Mouse (Mus musculus) erythroid progenitor cell, adult 5-6 weeks (primary cell): Measurements from ENCODE around the gene Plac1. TPM values are rescaled to one million over a fixed set of nuclear protein-coding genes. Genes with fewer than 3 reads are reported as not detected.
"Not testable (repeated sequence)": the region's sequence is repeated elsewhere in the genome, so short reads cannot be mapped to it uniquely, and the experiment has no call there.

Experiments used
- ATAC-seq: replicated peaks from 2 replicates; pipeline ENCODE4 v1.8.0; 2016; ENCODE audit warnings: moderate number of reproducible peaks, mild to moderate bottlenecking, moderate TSS enrichment, inconsistent platforms; ENCODE audit not compliant: poor library complexity, low FRiP score, severe bottlenecking
- total RNA-seq, 2 experiments: library from RNA; stranded (forward) in 1 of 2; stranded (reverse) in 1 of 2; fragments of 150-400 nt in 1 of 2; fragments of 186-747, 209-891 nt in 1 of 2; gene quantifications; 2 replicates each; pipeline versions ENCODE4 v1.2.3 to v1.2.4; 2015 to 2017; ENCODE audit warnings: low replicate concordance in 2 of 2

Gene Plac1
- total RNA-seq, 2 experiments from 2014 or later, result not detected

- no peak for ATAC-seq
Measured at GRCm38 (mm10) chrX:53055771-53056170, 184.1 kb downstream of the Plac1 start.

DNA sequence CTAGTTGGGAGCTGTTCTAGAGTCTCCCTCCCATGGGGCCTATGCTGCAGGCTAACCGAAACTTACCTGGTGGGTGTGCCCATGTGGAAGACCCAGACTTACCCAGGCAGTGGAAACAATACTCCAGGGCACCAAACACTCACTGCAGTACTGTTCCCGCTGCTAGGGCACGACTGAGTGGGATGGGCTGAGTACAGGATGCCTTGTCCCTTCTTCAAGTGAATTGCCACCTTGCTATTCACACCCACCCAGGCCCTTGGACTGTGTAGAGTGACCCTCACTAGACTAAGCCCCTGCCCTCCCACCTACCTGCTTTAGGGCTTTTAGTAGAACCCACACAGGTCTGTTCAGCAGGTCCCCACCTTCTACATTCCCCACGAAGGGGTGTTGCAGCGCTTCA is 186.0 kb downstream of the Plac1 start:
- no peak for ATAC-seq

DNA sequence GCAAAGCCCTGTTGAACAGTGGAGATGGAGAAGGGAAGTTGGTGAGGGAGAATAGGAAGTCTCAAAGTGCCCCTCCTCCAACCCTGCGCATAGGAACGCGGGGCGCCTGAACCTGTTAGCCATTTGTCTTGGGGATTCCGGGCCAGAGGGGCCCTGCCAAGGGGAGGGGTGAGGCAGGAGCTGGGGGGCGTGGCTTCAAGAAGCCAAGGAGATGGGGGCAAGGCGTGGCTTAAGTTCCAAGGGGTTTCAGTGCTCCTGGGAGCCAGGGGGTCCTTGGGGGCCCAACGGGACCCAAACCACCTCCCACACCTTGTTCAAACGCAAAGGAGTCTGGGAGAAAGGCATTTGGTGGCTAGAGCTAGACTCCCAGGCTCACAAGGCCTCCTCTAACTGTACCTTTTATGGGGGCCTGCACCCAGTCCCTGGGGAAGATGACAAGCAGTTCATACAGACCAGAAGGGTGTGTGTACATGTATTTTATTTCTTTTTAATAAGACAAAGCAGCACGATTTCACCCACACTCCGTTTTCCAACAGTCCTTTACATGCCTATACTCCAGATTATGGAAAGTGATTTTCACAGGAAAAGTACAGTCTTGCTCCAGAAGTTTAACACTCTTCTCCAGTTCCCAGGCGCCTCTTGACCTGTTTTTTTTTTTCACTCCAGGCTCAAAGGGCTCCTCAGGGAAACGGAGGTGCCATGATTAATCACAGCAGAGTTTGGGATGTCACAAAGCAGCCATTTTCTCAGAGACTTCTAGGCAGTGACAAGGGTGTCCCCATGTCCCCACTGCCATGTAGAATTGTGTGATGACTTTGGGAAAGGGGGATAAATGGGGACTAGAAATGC is 187.0 kb downstream of the Plac1 start:
- no peak for ATAC-seq

DNA sequence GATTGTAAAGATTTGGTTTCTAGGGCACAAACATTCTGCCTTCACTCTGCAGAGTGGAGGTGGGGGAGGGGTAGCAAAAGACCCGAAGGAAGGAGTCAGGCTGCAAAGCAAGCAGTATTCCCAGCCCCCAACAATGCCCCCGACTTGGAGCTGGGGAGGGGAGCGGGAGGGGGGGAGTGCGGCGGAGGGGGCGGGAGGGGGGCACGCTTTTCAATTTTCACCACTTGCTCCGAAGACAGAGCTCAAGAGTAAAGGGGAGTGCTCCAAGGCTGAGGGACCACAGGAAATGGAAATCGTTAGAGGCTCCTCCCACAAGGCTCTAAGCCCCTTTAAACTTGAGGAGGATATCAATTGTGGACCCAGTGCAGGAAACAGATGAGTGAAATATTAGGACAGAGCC is 189.6 kb downstream of the Plac1 start:
- ATAC-seq, result no peak

DNA sequence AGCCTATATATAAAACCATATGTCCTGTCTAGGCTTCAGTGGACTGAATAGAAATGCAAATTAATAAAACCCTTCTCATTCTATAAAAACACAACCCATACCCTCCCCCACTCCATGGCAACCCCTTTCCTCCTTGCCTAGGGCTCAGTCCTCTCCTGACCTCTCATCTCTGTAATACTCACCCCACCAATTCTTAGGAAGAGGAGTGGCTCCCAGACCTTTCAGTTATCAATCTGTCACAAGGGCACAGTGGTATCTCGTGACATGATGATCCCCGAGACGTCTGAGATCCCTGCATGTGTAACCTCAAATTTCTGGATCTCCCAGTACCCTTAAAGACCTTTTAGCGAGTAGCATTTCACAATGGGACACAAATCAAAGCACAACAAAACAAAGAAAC is 190.7 kb downstream of the Plac1 start:
- no peak for ATAC-seq

DNA sequence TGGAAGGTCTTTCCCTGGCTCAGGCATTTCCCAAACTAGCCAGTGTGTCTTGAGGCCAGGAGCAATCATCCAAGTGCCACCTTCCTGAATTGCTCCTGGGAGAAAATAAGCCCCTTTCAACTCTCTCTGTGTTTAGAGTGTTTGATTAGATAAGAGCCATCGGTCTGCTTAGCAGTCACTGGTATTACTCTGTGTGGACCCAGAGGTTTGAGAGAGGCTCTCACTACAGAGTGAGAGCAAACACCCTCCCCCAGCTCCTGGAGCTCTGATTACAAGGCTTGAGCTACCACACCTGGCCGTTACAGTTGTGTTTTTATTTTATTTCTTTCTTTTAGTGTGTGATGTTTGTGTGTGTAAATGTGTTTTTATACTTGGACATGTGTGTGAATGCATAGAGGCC is 193.0 kb downstream of the Plac1 start:
- ATAC-seq, result no peak

DNA sequence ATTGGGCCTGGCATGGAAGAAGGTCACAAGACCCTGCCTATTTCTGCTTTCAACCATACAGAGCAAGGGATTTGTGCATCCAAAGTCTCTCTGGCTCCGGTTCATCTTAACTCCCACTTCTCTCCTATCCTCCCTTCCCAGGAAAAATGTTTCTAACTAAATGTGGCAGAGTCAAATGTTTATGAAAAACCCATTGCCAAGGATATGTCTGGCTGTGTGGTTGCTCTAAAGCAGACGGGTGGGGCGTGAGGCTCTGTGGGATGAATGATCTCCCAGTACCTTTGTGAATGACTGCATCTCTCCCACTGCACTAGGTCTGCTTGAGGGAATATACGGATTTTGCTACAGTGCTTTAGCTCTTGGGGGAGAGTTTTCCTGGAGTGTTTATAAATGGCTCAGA is 193.9 kb downstream of the Plac1 start:
- no peak for ATAC-seq

DNA sequence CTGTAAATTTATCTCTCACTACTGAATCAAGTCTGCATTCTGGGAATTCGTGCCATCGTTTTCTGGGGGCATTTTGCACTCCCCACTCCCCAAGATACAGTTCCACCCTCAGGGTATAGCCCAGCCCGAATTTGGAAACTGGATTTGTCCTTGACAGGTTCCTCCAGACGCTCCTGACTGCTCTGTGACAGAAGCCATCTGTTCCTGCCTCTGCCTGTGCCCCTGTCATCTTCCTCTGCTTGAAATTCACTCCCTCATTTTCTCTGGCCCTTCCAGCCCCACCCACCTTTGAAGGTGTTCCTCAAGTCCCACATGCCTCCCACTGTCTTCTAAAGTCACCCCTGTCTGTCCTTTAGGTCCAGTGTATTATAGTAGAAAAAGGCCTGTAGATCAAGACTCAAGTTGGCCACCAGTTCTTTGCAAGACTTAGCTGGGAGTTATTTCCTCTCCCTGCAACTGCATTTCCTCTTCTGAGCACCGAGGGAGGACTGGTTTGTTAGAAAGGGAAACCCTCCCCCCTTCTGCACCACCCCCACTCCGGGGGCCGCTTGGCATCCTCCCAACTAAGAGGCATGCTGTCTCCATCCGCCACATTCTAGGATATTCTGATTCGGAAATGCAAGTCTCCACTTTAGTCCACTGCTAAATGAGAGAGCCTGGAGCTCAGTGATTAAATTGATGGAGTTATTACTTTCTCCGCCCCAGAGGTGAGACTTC is 194.6 kb downstream of the Plac1 start:
- ATAC-seq, result no peak

DNA sequence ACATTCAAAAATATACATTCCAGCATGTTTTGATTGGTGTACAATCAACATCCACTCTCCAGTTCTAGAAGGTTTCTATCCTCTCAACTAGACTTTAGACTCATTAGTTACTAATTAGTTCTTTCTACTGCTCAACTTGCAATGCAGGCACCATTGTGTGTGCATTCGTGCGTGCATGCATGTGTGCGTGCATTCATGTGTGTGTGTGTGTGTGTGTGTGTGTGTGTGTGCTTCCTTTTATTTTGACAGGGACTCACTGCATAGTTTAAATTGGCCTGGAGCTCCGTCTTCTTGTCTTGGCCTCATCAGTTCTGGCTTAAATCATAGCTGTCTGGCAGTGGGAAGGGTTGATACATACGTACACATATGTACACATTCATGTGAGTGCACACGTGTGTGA is 198.9 kb downstream of the Plac1 start:
- no peak for ATAC-seq

- no peak for ATAC-seq
Measured at GRCm38 (mm10) chrX:53040138-53040537, 199.8 kb downstream of the Plac1 start.

DNA sequence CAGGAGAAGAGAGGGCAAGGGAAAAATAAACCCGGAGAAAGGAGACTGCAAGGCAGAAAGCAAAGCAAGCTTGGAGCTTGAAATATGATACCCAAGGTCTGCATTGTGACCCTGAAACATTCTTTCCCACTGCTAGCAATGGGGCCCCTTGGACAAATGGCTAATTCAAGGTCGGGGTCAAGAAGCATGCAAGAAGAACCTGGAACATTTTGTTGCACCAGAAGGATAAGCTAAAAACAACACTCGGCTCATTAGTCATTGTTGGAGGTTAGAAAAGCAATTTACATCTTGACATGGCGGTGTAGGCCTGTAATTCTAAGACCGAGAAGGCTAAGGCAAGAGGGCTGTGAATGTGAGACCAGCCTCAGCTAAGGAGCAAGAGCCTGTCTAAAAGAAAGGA is 200.3 kb downstream of the Plac1 start:
- ATAC-seq, result no peak

DNA sequence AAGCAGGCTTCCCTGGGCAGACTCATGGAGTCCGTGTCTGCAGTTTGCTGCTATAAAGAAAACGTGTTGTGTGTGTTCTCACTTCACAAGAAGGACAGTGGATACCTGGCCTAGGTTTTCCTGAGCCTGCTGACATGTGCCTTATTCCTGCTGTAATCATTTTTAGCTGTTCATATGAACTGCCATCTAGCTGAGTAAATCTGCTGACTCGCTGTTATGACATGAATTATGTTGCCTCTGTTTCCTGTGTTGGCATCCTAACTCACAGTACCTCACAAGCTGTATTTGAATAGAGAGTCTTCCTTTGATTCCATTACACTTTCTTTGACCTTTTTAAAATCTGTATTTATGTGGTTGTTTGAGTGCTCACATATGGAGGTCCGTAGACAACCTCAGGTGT is 201.7 kb downstream of the Plac1 start:
- no peak for ATAC-seq

DNA sequence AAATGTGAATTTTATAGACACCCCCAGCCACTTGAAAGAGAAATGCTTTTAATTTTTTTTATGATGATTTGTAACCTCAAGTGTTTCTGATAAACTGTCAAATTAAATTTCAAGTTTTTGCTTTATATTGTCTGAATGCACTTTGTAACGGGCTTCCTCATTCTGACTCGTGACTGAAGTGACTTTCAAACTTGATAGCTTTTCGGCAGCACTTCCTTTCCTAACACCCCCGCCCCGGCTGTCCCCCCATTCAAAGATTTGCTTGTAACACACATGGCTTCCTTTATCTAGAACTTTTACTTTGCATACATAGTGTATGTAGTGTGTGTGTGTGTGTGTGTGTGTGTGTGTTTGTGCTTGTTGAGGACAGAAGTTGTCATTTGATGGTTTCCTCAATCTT is 210.4 kb downstream of the Plac1 start:
- no peak for ATAC-seq

DNA sequence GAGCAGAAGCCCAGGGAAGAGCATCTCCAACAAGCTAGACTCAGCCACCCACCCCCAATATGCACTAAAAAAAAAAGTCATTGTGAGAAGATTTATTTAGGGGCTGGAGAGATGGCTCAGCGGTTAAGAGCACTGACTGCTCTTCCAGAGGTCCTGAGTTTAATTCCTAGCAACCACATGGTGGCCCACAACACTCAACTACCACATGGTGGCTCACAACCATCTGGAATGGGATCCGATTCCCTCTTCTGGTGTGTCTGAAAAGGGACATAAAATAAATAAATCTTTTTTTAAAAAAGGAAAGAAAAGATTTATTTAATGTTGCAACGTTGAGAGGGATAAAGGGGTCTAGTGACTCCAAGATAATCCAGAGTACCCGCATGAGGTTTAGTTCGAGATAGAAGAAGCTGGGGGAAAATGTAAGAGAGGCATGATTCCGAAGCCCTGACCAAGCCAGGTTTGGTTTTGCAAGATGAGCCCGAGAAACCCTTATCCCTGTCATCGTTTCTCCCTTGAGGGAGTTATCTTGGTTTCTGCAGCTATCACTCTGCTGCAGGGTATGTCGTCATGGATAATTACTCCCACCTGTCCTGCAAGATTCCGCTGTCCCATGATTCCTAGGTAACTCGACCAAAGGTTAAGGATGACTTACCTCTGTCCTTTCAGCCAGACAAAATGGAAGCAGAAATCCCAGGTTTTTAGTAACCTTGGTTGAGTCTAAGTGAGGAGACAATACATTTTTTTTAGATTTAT is 214.3 kb downstream of the Plac1 start:
- no peak for ATAC-seq

GRCm38 (mm10) chrX:53024268-53024667 is 215.6 kb downstream of the Plac1 start:
- ATAC-seq, result not testable (repeated sequence)

GRCm38 (mm10) chrX:53023021-53023420 is 216.9 kb downstream of the Plac1 start:
- ATAC-seq, result no peak

Other genes starting within 250 kb of the Plac1 start
- 12.6 and 17.3 TPM in 2 replicates for gene Fam122b, start 29.7 kb upstream of the Plac1 start, total RNA-seq (2015; ENCODE audit: low replicate concordance)
- gene Fam122b, start 29.7 kb upstream of the Plac1 start, total RNA-seq (2017; ENCODE audit: low replicate concordance), result 6.5 and 9.1 TPM in 2 replicates
- gene Fam122c, start 33.3 kb upstream of the Plac1 start, total RNA-seq (2015; ENCODE audit: low replicate concordance), result not detected in 2 replicates
- gene Fam122c, start 33.3 kb upstream of the Plac1 start, total RNA-seq (2017; ENCODE audit: low replicate concordance), result not detected in 2 replicates
- 50.7 and 56.2 TPM in 2 replicates for gene Mospd1, start 130.4 kb upstream of the Plac1 start, total RNA-seq (2015; ENCODE audit: low replicate concordance)
- gene Mospd1, start 130.4 kb upstream of the Plac1 start, total RNA-seq (2017; ENCODE audit: low replicate concordance), result 21.6 and 32.6 TPM in 2 replicates
- not detected in 2 replicates for gene Etd, start 194.8 kb upstream of the Plac1 start, total RNA-seq (2015; ENCODE audit: low replicate concordance)
- gene Etd, start 194.8 kb upstream of the Plac1 start, total RNA-seq (2017; ENCODE audit: low replicate concordance), result not detected in 2 replicates